Mouse (Mus musculus) v-Abl transformed pro-B cells (cell line): Measurements from ENCODE around the gene Dhx40.
"Not testable (repeated sequence)": the region's sequence is repeated elsewhere in the genome, so short reads cannot be mapped to it uniquely, and the experiment has no call there.

Experiments used
- in situ Hi-C, 2 experiments: fragments of 400-800 bp; cut with MboI; formaldehyde crosslinking; loops; one replicate each; pipeline ENCODE4 v1.15.1; 2025; ENCODE audit not compliant: unreplicated experiment in 2 of 2

The Dhx40 gene

DNA sequence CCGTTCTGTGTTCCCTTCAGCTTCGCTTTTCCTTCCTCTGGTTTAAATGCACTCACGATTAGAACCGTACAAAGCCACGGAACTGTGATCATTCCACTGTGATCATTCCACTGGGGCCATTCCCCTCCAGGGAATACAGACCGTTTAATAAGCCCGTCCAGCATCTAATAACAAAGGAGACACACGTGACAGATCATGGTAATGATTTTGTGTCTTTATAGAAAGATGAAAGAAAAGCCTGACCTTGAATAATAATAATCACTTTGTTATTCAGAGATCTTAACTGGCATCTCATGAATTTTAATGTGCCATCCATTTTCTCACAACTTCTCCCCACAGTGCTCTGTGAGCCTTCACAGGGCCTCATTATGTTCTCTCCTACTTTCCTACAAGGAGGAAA is 12.0 kb upstream of the Dhx40 start:
- in situ Hi-C loops = no loop called here

DNA sequence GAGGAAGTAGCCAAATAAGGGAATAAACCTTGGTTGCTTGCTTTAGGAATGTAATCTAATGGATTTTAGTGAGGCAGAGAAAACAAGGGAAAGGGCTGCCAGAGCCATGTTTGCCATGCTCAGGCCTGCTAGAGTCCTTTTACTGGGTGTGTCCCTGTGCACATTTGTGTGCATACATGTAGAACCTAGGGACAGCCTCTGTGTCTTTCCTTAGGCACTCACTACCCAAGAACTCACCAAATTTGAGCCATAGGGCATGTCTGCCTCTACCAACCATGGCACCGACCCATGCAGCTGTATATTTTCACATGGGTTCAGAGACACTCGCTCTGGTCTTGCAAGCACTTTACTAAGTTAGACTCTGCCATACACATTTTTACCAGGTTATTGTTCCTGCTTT is 11.4 kb upstream of the Dhx40 start:
- in situ Hi-C loops = no loop called here

DNA sequence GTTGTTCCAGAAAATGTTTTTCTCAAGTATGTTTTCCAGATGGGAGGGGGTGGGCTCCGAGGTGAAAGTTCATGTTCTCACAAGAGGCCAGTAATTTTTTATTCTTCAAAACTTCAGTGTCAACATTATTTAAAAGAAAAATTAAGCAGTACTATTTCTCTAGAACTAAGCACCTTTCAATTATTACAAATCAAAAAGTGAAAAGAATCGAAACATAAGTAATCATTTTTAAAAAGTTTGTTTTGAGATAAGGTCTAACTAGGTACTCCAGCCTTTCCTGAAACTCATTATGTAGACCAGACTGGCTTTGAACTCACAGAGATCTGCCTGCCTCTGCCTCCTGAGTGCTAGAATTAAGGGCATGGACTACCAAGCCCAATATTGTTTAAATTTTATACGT is 8.7 kb upstream of the Dhx40 start:
- in situ Hi-C loops = not testable (repeated sequence)

DNA sequence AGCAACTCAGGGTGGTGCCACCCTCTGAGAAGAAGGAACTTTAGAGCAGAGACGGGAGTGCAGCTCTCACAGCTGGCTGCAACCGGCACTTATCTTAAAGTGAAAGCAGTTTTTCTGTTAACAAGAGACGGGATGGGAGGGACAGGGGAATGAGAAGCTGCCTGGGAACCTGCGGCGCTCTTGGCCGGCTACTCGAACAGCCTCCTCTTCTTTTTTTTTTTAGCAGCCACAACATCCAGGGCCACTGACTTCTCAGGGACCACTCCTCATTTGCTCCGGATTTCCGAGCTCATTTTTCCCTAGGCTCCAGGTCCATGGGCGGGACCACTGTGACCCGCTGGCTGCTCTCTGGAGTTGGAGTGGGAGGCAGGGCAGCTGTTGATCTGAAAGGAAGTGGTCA is 6.9 kb upstream of the Dhx40 start:
- in situ Hi-C loops = not testable (repeated sequence)

DNA sequence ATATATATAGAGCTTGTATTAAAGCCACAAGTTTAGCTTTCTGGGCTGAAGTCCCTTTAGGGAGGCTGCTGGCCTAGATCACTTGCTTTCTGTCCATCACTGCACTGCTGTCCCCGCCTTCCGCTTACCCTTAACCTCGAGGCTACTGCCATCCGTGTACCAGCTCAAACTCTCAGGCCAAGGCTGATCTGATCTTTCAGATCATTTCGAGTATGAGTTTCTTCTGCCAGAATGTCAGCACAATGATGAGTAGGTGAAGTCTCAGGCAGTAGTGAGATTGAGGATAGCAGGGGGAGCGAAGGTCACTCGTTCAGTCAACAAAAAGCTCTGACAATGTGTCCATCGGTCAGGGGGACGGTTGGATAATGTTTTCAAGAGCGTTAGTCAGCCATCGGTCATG is 5.7 kb upstream of the Dhx40 start:
- in situ Hi-C loops = not testable (repeated sequence)

DNA sequence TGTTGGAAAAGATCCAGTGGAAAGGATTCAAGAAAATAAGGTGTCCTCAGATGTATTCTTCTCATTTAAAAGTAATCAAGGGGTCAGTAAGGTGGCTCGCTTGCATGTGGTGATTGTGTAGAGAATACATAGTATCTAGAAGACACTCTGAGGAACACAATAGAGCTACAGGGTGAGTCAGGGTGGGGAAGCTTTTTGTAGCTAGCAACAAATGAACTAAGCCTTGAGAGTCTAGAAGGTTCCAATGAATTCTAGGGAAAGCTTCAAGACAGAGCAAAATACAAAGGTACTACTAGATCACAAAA is 3.7 kb upstream of the Dhx40 start:
- in situ Hi-C loops = no loop called here

DNA sequence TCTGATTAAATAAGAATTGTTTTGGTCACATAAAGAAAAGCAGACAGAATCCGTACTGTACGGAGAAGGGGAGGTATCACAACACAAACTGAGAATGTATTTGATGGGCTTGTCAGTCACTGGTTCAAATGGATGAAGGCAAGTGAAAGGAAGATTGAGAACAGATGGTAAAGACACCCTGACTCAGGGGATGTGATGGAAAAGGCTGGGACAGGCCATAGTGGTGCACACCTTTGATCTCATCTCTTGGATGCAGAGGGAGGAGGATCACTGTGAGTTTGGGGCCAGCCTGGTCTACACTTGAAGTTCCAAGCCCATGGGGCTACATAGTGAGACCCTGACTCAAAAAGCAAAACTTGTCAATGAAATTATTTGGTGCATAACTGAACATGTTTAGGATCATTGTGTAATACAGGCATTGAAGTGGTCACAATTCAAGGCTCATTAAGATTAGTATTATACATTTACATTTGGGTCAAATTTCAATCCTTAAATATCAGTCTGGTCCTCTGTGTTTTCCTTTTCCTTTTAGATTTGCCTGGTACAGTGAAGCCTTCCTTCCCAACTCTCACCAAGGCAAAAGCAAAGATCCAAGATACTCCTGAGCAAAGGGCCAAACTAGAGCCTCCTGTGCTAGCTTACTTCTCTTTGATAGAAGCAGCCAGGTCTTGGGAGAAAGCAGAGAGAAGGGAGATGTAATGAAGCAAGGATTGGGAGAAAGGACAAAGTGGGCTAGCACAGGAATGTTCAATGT is 3.2 kb upstream of the Dhx40 start:
- in situ Hi-C loops = no loop called here

DNA sequence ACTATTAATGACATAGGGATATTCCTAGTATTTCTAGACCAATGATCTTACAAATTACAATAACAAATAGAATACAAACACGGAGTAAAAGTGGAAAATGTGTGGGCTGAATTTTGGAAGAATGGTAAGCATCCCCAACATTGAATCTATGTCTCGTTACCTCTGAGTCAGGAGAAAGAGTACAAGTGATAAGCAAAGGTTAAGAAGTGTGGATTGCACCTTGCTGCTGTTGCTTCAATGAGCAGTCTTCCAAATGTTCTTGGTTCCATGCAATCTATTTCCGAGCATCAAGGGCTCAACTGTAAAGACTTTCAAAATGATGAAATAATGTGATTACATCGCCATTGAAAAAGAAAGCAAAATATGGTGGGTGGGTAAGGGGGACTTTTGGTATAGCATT is 2.3 kb upstream of the Dhx40 start:
- in situ Hi-C loops = no loop called here

DNA sequence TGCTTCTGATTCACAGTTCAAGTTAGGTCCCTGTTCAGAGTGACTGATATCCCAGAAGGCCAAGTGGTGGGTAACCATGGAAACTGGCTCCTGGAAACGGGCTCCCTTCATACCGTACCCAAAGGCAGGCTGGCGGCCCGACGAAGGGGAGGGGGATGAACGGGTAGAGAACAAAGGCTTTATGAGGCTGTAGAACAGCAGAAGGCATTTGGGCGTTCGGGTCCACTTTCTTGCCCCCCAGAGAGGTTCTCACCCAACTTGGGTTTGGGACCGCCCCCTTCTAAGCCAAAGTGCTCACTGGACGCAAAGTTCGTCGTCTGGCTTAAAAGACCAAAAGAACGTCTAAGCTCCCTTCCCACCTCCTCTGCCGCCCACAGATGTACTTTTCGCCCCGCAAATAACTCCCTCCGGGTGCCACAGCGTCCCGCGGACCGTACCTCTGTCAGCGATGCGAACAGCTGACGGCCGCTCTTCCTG is 507 bp downstream of the Dhx40 start:
- in situ Hi-C loops = no loop called here

DNA sequence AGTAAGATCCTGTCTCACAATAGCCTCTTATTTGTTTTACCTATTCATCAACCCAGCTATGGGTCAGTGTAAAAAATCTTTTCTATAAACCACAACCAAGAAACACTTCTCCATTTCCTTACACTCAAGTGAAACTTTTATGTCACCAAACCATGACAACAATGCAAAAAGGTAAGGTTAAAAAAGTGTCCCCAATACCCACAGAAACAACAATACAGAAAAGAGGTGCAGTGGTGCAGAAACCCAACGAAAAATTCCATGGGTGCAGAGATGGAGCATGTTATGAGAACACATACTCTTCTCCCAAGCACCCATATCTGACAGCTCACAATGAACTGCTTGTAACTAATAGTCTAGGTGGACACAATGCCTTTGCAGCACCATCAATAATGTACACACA is 13.4 kb downstream of the Dhx40 start:
- in situ Hi-C loops = loop anchor here in 1 of 2 experiments (25.0 kb wide), 1 partner anchor 193 kb away; the partner anchor contains the start of gene Ypel2

DNA sequence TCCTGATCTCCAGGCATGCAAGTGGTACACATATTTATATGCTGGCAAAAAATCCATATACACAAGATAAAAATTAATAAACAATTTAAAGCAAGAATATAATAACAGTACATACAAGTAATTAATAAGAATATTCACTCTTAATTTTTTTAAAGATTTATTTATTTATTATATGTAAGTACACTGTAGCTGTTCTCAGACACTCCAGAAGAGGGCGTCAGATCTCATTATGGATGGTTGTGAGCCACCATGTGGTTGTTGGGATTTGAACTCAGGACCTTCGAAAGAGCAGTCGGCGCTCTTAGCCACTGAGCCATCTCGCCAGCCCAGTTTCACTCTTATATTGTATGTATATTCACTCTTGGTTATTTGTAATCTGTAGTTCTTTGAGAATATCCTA is 20.1 kb downstream of the Dhx40 start:
- in situ Hi-C loops = loop anchor here (10.0 to 25.0 kb wide), 2 partner anchors 200 to 207 kb away; partner anchors contain the start of gene Ypel2 (in 2 of the 2)

DNA sequence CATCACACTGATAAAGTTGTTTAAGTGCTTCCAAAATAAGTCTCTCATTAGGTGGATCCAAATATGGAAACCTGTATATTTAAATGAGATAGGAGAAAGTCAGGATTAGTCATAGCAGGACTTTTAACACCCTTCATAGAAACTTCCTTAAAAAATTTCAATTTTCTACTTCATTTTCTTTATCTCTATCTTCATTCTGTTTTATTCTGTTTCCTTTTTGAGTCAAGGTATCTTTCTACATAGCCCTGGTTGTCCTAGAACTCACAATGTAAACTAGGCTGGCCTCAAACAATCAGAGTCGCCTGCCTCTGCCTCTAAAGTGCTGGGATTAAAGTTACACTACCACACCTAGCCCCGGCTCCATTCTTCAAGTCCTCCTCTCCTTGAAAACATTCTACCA is 21.8 kb downstream of the Dhx40 start:
- in situ Hi-C loops = loop anchor here (10.0 to 25.0 kb wide), 2 partner anchors 202 to 209 kb away; partner anchors contain the start of gene Ypel2 (in 2 of the 2)

DNA sequence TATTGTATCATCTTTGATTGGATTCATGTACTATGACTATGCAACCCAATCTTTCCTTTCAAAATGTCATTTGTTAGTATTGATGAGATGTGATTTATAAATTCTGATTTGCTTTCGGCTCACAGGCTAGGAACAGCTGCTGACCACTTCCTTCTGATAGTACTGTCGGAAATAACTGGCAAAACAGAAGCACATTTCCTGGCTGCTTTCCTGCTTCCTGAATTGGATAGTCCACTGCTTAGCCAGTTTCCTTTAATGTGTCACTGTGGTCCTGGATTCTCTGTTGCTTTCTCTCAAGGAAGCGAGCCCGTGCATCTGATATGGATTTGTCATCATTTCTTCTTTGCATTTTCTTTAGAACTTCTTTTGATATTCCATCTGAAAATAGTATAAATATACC is 37.7 kb downstream of the Dhx40 start:
- in situ Hi-C loops = no loop called here

DNA sequence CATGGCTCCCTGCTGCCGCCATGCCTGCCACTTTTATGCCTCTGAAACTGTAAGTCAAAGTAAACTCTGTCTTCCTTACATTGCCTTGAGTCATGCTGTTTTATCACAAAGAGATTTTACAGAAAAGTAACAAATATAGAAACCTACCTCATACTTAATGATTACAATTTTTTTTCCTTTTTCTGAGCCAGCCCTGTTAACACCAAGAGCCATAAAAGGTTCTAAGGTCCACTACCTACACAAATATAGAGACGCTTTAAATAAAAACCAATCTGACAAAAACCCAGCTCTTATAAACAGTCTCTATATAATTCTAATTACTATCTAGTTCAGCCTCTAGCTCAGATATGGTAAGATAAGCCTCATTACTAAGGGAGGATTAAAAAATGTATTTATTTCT is 43.0 kb downstream of the Dhx40 start:
- in situ Hi-C loops = loop anchor here in 1 of 2 experiments (5.0 kb wide), 1 partner anchor 82 kb away; the partner anchor contains the start of genes Ptrh2 and Vmp1

DNA sequence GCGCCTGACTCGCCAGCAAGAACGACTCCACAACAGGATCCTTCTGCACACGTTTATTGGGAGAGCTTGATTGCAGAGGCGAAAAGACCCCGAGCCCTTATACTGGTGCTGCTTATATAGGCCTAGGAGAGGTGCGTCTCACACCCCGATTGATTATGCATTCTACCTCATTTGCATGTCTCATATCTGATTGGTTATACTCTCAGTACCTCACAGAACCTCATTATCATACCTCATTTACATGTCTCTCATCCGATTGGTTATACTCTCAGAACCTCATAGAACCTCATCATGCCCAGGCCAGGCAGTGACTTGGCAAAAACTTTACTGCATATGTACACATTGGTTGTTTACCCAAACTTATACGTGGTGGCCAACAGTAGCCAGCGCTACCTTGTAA is 44.4 kb downstream of the Dhx40 start:
- in situ Hi-C loops = loop anchor here in 1 of 2 experiments (5.0 kb wide), 1 partner anchor 81 kb away; the partner anchor contains the start of genes Ptrh2 and Vmp1

DNA sequence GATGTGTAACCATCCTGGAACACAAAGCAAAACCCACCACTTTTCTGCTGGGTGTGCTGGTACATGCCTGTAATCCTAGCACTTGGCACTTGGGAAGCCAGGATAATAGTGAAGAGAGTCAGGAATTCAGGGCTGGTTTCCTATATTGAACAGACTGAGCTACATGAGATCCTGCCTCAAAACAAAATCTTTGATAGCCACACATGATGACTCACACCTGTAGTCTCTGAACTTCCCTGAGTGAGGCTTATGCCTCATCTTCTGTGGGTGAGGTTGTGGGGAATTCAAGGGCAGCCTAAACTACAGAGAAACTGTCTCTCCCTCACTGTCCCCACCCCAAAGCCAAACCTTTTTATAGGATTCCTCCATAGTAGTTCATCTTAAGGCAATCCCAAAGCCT is 47.2 kb downstream of the Dhx40 start:
- in situ Hi-C loops = loop anchor here in 1 of 2 experiments (5.0 kb wide), 1 partner anchor 78 kb away; the partner anchor contains the start of genes Ptrh2 and Vmp1

DNA sequence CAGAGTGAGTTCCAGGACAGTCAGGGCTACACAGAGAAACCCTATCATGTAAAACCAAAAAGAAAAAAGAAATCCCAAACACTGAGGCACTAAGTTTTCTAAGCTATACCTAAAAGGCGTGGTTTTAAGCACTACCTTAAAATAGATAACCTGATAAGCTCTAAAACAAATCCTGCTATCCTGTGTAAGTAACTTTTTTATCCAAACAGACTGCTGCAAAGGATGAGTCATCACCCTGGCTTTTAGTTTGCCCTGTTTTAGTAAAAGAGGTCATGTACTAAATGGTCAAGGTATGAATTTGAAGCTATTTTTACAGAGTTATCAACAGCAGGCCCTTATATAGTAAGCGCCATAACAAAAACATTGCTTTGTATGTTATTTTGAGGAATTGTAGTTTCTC is 47.7 kb downstream of the Dhx40 start:
- in situ Hi-C loops = loop anchor here in 1 of 2 experiments (5.0 kb wide), 3 partner anchors 43 to 178 kb away; partner anchors contain the start of genes Ptrh2 and Vmp1

DNA sequence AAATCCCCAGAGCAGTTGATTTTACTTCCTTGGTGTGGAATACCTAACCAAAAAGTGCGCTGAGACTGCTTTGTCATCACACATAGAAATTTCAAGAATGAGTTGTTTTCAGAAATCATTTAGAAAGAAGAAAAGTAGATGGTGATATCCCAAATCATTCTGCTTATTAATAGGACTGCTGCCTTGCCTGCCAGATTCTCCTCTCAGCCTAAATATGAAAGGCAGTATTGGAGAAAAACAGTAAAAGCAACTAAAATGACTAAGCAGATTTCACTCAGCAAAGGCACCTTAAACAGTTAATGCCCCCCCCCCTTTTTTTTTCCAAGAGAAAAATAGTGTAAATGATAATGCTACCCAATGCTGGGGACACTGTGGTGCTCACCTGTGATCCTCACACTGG is 48.3 kb downstream of the Dhx40 start:
- in situ Hi-C loops = loop anchor here in 1 of 2 experiments (5.0 kb wide), 2 partner anchors 42 to 177 kb away; no protein-coding TSS in a partner anchor

DNA sequence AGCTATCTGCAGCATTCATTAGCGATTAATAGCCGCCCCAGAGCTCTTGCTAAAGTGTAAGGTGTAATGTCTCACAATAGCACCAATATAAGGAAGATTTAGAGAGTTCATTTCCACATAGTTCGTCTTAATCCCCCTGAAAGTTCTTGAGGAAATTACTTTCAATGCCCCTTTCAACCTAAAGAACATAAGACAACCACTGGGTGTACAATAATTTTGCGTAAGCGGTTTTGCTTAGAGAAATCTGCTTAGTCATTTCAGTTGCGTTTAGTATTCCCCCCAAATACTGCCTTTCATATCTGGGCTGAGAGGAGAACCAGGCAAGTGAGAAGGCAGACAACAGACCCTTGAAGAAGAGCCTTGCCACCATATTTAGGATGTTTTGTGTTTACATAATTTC is 49.0 kb downstream of the Dhx40 start:
- in situ Hi-C loops = loop anchor here in 1 of 2 experiments (5.0 kb wide), 2 partner anchors 41 to 176 kb away; no protein-coding TSS in a partner anchor

DNA sequence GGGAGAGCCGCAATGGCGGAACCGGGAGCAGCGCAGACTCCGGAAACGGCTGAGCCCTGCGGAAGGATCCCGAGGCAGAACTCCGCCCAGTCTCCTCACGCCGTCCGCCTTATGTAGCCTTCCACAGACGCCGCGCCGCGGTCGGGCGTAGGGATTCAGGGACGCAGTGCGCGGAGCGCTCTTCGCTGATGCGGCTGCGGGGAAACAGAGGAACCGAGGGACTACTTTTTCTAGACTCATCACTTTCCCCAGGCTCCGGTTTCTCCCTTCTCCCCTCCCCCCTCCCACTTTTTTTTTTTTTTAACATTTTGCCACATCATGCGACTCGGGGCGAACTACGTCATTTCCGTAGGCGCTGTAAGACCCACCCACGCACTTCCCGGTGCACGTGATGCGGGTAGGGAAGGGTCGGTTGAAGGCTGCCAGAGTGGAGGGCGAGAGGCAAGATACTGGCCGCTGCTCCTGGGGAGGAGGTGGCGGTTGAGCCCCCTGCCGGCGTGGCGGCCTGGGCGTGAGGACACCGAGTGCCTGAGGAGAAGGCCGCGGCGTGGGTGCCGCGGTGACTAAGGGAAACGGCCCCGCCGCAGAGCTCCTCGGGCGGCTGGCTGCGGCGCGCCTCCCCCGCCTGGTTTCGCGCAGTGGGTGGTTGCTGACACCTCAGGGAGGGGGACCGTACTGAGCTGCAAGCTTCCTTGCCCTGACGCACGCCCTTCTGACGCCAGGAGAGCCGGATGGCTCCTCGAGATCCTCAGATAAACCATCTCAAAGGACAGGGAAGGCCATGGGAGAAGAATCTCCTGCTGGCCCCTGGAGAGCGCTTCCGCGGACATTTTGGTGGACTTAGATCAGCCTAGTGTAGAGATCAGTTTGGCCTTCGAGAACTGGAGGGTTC is 49.8 kb downstream of the Dhx40 start, which contains the start of gene Cltc:
Gene Cltc, minus strand, starts transcription at position 86 of the 892 bp plus-strand sequence.
- in situ Hi-C loops = loop anchor here in 1 of 2 experiments (5.0 kb wide), 2 partner anchors 40 to 175 kb away; no protein-coding TSS in a partner anchor

DNA sequence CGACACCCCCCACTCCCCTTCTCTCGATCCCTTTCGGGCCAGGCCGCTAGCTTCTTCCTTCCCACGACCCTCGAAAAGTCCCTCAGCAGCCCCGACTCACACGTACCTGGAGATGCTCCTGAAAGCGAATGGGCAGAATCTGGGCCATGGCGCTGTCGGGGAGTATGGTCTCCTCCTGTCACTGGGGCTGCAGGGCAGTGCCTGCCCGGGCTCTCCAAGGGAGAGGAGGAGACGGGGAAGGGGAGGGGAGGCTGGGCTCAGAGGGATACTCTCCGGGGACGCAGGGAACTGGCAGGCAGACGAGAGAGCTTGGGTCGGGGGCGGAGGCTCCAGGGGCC is 50.4 kb downstream of the Dhx40 start:
- in situ Hi-C loops = loop anchor here in 1 of 2 experiments (5.0 kb wide), 2 partner anchors 40 to 175 kb away; no protein-coding TSS in a partner anchor
